Mouse (Mus musculus): ENCODE measurements around the gene Mib2. TPM values are rescaled to one million over a fixed set of nuclear protein-coding genes. Genes with fewer than 3 reads are reported as not detected.
A peak's percentile ranks its signal among the peaks of the same experiment; 100 is the strongest.

Gene Mib2
- polyA plus RNA-seq, 1 experiment from 2014 or later: 21.0 TPM

- Histone ChIP-seq H3K27me3 (ENCODE audit: insufficient read depth, low read length) (no peaks in the 10 kb centered on the region; the same call in 1 of the 2 replicates), H3K4me2 (ENCODE audit: low read length) (no peak overlapping the region), H3K9me3 (replicated peaks; ENCODE audit: low read length) (no peaks in the 10 kb centered on the region), H3K36me3 (ENCODE audit: insufficient read depth, low read length) (peaks cover 12% of the 10 kb centered on the region; the same call in 1 of the 2 replicates), H3K9ac (ENCODE audit: low read depth, low read length) (no peak overlapping the region), H3K27ac (no peak overlapping the region), H3K4me1 (replicated peaks; ENCODE audit: insufficient read depth, low read length) (peaks cover 40% of the 10 kb centered on the region), H3K4me3 (replicated peaks; ENCODE audit: low read depth, low read length) (no peak overlapping the region)
- DNase-seq (ENCODE audit: low spot score) (no peak), ATAC-seq (replicated peaks; ENCODE audit: low FRiP score, low read depth) (no peak)
- 92% methylated on average over 13 of the region's 13 CpGs for WGBS
- TF ChIP-seq CTCF (IDR thresholded peaks at IDR 0.05; ENCODE audit: low read depth): no peak
These were observed 12.7 kb downstream of the Mib2 start for GRCm38 (mm10) chr4:155656214-155656751.

GRCm38 (mm10) chr4:155654456-155655298, 14.3 kb downstream of the Mib2 start:
- H3K27me3 ChIP-seq (ENCODE audit: insufficient read depth, low read length): no peaks in the 10 kb centered on the region; the same call in 1 of the 2 replicates
- TF ChIP-seq CTCF (IDR thresholded peaks at IDR 0.05; ENCODE audit: low read depth): no peak
- peaks cover 16% of the 10 kb centered on the region; the same call in 1 of the 2 replicates for H3K36me3 ChIP-seq (ENCODE audit: insufficient read depth, low read length)
- DNase-seq (ENCODE audit: low spot score) (peak; percentile 57), ATAC-seq (replicated peaks; ENCODE audit: low FRiP score, low read depth) (peak; percentile 25)
- H3K9ac ChIP-seq (ENCODE audit: low read depth, low read length): peak overlapping the region; percentile 70
- WGBS: 2% methylated on average over 52 of the region's 52 CpGs
- H3K9me3 ChIP-seq (replicated peaks; ENCODE audit: low read length): no peaks in the 10 kb centered on the region
- H3K4me1 ChIP-seq (replicated peaks; ENCODE audit: insufficient read depth, low read length): peaks cover 42% of the 10 kb centered on the region
- peak overlapping the region; percentile 44 for H3K4me3 ChIP-seq (replicated peaks; ENCODE audit: low read depth, low read length)
- peak overlapping the region; percentile 86 for H3K4me2 ChIP-seq (ENCODE audit: low read length)
- H3K27ac ChIP-seq: peak overlapping the region; percentile 81; the same call in 1 of the 2 replicates

GRCm38 (mm10) chr4:155654183-155654455, 14.9 kb downstream of the Mib2 start:
- Histone ChIP-seq H3K27ac (0 out of 2 replicates have a peak overlapping the region, but pooled peaks have one; percentile 81), H3K4me2 (ENCODE audit: low read length) (peak overlapping the region; percentile 86), H3K9me3 (replicated peaks; ENCODE audit: low read length) (no peaks in the 10 kb centered on the region), H3K27me3 (ENCODE audit: insufficient read depth, low read length) (no peaks in the 10 kb centered on the region; the same call in 1 of the 2 replicates), H3K4me3 (replicated peaks; ENCODE audit: low read depth, low read length) (peak overlapping the region; percentile 44), H3K36me3 (ENCODE audit: insufficient read depth, low read length) (peaks cover 21% of the 10 kb centered on the region), H3K9ac (ENCODE audit: low read depth, low read length) (peak overlapping the region; percentile 70; the same call in 1 of the 2 replicates), H3K4me1 (replicated peaks; ENCODE audit: insufficient read depth, low read length) (peaks cover 42% of the 10 kb centered on the region)
- no peak for ATAC-seq (replicated peaks; ENCODE audit: low FRiP score, low read depth)
- no peak for TF ChIP-seq CTCF (IDR thresholded peaks at IDR 0.05; ENCODE audit: low read depth)
- WGBS: 3% methylated on average over 6 of the region's 6 CpGs
- no peak for DNase-seq (ENCODE audit: low spot score)

GRCm38 (mm10) chr4:155653451-155654182, 15.4 kb downstream of the Mib2 start:
- peak; percentile 12; the same call in 1 of the 2 replicates for ATAC-seq (replicated peaks; ENCODE audit: low FRiP score, low read depth)
- H3K27ac ChIP-seq: peak overlapping the region; percentile 81
- peak; percentile 80 for DNase-seq (ENCODE audit: low spot score)

GRCm38 (mm10) chr4:155653086-155653450, 15.9 kb downstream of the Mib2 start, which contains the start of gene Mmp23:
Gene Mmp23 (minus strand): TSS chr4:155653384.
- H3K27me3 ChIP-seq (ENCODE audit: insufficient read depth, low read length): no peaks in the 10 kb centered on the region; the same call in 1 of the 2 replicates
- TF ChIP-seq CTCF (IDR thresholded peaks at IDR 0.05; ENCODE audit: low read depth): peak; percentile 34; the same call in 1 of the 2 replicates
- H3K9me3 ChIP-seq (replicated peaks; ENCODE audit: low read length): no peaks in the 10 kb centered on the region
- peak; percentile 89 for DNase-seq (ENCODE audit: low spot score)
- peak; percentile 41; the same call in 1 of the 2 replicates for ATAC-seq (replicated peaks; ENCODE audit: low FRiP score, low read depth)
- H3K36me3 ChIP-seq (ENCODE audit: insufficient read depth, low read length): peaks cover 28% of the 10 kb centered on the region
- peaks cover 42% of the 10 kb centered on the region for H3K4me1 ChIP-seq (replicated peaks; ENCODE audit: insufficient read depth, low read length)
- peak within 1 kb of the TSS; percentile 70 for H3K9ac ChIP-seq (ENCODE audit: low read depth, low read length)
- peak within 1 kb of the TSS; percentile 86 for H3K4me2 ChIP-seq (ENCODE audit: low read length)
- under 1% methylated on average over 33 of the region's 33 CpGs for whole genome bisulfite sequencing
- peak within 1 kb of the TSS; percentile 44 for H3K4me3 ChIP-seq (replicated peaks; ENCODE audit: low read depth, low read length)
- H3K27ac ChIP-seq: peak within 1 kb of the TSS; percentile 81

More at GRCm38 (mm10) chr4:155653451-155654182, 15.4 kb downstream of the Mib2 start:
- Histone ChIP-seq H3K9ac (ENCODE audit: low read depth, low read length) (peak overlapping the region; percentile 70), H3K27me3 (ENCODE audit: insufficient read depth, low read length) (no peaks in the 10 kb centered on the region; the same call in 1 of the 2 replicates), H3K9me3 (replicated peaks; ENCODE audit: low read length) (no peaks in the 10 kb centered on the region), H3K4me1 (replicated peaks; ENCODE audit: insufficient read depth, low read length) (peaks cover 42% of the 10 kb centered on the region), H3K4me2 (ENCODE audit: low read length) (peak overlapping the region; percentile 86), H3K36me3 (ENCODE audit: insufficient read depth, low read length) (peaks cover 22% of the 10 kb centered on the region), H3K4me3 (replicated peaks; ENCODE audit: low read depth, low read length) (peak overlapping the region; percentile 44)
- TF ChIP-seq CTCF (IDR thresholded peaks at IDR 0.05; ENCODE audit: low read depth): peak; percentile 42; the same call in 1 of the 2 replicates
- WGBS: 1% methylated on average over 31 of the region's 31 CpGs

Measured in kidney, postnatal 0 days (tissue).